Mouse (Mus musculus) left cerebral cortex, postnatal 10 days (tissue): ENCODE data around the gene Dok3. TPM values are rescaled to one million over a fixed set of nuclear protein-coding genes. Genes with fewer than 3 reads are reported as not detected.
"Not testable (repeated sequence)": the region's sequence is repeated elsewhere in the genome, so short reads cannot be mapped to it uniquely, and the experiment has no call there.

Source experiments
- DNase-seq, 2 experiments: peaks; one replicate each; pipeline ENCODE4 v3.0.0; 2021 to 2022; ENCODE audit warnings: low spot score in 2 of 2, mixed read lengths in 1 of 2; ENCODE audit errors: extremely low spot score in 1 of 2
- intact Hi-C: fragments of 180-260 bp; cut with DNase I; formaldehyde crosslinking; loops from one replicate; pipeline ENCODE4 v1.15.1; 2025
- total RNA-seq, 2 experiments: library from RNA; stranded (reverse); gene quantifications; 2 replicates each; pipeline ENCODE4 v1.2.3; 2021

The Dok3 gene
- total RNA-seq: 1 to 10 TPM; 4.3 to 4.5 TPM

DNA sequence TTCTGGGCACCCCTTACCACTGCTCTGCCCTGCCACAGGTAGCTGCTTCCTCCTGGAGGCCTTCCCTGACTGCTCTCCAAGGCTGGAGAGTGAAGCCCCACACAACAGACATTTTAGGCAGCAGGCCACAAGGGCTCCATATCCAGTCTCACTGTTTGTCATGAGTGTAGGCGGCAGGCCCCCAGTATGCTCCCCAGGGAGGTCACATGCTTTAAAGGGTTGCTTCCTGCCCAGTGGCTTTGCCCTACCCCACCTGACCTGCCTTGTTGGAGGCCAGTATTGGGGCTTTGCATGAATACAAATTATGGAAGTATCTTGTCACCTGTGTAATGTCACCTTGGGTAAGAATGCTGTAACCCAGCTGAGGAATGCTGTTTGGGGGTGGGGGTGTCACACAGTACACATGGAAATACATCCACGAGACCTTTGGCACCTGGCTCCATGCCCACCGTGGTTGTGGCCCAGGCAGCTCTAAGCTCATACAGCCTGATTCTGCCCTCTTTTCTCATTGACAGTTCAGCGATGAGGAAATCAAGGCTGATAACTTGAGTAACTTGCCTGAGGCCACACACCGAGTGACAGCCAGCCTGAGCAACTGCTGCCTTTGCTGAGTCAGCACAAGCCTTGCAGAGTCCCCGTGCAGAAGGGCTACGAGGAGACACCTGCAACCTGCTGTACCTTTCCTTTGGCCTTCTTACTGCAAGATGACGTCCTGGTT lies at the start of gene Dok3:
TSS of gene Dok3 (minus strand) at position 99 of the 718 bp plus-strand sequence.
- DNase-seq: no peak
- intact Hi-C loops: no loop called here

DNA sequence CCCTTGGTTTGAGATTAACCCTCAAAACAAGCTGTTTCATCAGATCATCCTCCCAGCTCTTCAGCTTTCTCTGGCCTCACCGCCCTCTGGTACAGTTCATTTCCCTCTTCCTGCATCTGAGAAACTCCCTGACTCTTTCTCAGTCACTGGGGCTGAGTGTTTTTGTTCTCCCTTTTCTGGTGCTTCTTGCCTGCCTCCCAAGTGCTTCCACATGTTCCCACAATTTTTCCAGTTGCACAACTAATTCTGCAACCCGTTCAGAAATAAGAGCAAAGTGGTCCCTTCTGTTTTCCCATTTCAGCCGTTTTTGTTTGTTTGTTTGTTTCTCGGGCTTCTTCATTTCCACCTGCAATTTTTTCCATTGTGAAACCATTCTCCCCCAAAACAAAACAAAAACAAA lies 49.0 kb upstream of the Dok3 start:
- intact Hi-C loops: no loop called here
- no peak for DNase-seq

- DNase-seq, intact Hi-C loops: not testable (repeated sequence)
Measured at GRCm38 (mm10) chr13:55576872-55577271, 47.8 kb upstream of the Dok3 start.

DNA sequence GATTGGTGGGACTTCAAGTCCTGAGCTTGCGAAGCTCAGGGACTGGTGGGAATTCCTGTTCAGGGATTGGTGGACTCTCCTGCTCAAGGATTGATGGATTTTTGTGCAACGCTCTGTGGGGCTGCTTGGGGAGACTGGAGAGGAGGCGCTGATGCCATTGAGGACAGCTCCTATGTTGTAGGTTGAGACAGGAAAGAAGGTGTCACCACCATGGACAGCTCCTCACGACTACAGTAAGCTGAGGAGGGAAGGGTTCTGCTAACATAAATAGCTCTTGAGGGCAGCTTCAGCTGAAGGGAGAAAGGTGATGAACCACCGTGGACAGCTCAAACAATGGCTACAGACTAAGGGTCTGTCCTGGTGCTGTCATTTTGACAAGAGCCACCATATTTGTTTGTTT lies 46.8 kb upstream of the Dok3 start:
- intact Hi-C loops: no loop called here

DNA sequence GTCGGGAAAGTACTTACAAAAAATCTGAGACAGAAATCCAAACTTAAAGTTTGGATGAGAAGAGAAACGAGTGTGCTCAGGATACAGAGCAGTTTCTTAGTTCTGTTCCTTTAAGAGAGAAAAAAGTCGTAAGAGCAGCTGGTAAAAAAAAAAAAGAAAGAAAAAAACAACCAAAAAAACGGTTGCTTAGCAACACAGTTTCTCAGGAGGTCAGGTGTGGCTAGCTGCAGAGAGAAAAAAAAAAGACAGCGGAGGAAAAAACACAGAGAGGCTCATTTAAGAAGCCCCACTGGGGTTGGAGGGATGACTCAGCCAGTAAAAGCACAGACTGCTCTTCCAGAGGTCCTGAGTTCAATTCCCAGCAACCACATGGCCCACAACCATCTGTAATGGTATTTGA lies 45.2 kb upstream of the Dok3 start:
- intact Hi-C loops: no loop called here

More for the DNA sequence above, 46.8 kb upstream of the Dok3 start:
- DNase-seq: no peak

GRCm38 (mm10) chr13:55573432-55573831 lies 44.3 kb upstream of the Dok3 start, which contains the start of gene Tmed9:
Gene Tmed9 (plus strand): TSS chr13:55573732.
- DNase-seq: no peak
- intact Hi-C loops: no loop called here

More for the DNA sequence above, 45.2 kb upstream of the Dok3 start:
- DNase-seq: no peak

- intact Hi-C loops: no loop called here
- DNase-seq: no peak
Measured at GRCm38 (mm10) chr13:55571977-55572376, 42.9 kb upstream of the Dok3 start.

DNA sequence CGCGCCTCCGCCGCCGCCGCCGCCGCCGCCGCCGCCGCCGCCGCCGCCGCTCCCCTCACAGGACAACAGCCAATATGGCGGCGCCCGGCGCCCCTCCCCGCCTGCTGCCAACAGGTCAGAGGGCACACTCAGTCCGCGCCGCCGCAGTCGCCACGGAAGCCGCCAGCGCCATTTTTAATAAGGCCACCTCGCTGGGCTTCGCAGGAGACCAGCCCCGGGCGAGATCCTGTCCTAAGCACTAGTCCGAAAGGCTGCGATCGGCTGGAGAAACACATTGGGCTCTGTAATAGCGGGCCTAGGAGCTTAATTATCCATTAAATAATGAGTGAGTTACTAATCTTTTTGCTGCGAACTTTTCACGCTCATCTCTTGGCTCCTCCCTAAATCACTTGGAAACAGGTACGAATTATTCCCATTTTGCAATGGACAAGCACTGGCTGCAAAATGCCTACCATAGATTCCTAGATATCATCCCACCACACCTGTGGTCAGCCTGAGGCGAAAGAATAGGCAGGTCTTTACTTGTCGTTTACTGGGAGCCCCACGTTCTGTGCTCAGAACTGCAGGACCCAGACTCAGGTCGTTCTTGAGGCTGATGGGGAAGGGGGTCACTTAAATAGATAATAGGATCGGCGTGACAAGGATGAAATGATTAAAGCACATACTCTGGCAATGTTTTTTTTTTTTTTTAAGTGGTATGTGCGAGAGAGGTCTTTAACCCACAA lies 42.1 kb upstream of the Dok3 start, which contains the start of gene Fam193b:
TSS of gene Fam193b (minus strand) at position 94 of the 725 bp plus-strand sequence.
- intact Hi-C loops: no loop called here
- peak; percentile 90 to 96 for DNase-seq

DNA sequence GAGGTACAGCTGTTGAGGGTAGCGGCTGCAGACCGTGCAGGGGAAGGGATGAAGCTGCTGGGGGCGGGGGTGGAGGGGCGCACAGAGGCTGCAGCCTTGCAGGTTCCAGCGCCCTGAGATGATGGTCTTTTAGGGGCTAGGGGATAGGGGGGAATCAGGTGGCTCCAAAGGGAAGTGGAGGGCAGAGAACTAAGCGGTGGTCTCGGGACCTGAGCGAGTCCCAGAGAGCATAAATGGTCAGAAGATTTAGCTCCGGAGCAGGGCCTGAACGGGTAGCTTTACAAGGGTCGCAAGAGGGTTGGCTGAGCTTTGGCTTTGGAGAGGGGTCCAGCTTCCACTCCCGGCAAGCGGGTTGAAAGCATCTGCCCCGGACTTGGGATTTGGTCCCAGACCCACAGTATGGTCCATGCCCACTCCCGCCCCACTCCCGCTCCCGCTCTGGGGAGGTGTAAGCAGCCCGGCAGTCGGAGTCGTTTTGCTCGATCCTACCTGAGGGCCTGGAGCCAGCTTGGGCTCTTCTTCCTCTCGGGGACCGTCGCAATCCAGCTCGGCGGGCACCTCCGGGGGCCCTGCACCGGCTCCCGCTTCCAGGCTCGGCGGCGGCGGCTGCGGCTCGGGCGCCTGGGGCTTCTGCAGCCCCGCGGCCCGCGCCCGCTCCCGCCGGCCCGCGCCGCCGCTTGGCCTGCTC lies 41.3 kb upstream of the Dok3 start:
- DNase-seq: peak in 1 of 2 experiments; percentile 70
- intact Hi-C loops: no loop called here

GRCm38 (mm10) chr13:55569726-55570285 lies 40.7 kb upstream of the Dok3 start:
- intact Hi-C loops: no loop called here
- peak in 1 of 2 experiments; percentile 73 for DNase-seq

DNA sequence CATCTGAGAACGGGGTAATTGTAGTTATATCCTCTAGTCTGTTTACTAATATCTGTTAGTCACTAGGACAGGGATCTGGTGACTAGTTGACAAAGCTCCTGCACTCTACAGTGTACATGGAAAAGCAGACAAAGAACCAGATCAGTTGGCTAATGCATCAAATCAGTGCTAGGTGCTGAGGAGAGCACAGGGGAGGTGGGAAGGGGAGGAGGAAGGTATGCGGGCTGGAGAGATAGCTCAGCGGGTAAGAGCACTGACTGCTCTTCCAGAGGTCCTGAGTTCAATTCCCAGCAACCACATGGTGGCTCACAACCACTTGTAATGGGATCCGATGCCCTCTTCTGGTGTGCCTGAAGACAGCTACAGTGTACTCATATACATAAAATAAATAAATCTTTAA lies 39.4 kb upstream of the Dok3 start:
- intact Hi-C loops, DNase-seq: not testable (repeated sequence)

DNA sequence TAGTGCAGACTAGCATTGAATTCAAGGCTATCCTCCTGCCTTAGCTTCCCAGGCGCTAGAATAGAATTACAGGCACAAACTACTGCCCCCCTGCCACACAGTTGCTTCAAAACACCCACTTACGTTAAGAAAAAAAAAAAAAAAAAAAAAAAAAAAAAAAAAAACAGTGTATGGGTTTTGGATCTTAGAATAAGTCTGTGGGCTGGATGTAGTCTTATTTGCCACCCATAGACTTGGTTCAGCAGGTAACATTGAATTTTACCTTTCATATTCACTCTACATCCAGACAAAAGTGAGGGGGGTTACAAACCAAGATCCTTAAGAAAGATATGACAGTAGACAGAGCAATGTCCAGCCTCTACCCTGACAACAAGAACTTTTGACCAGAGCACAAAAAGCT lies 38.9 kb upstream of the Dok3 start:
- intact Hi-C loops: no loop called here
- no peak for DNase-seq

- intact Hi-C loops: no loop called here
- no peak for DNase-seq
Measured at GRCm38 (mm10) chr13:55567001-55567400, 37.9 kb upstream of the Dok3 start.

- no peak for DNase-seq
- intact Hi-C loops: no loop called here
Measured at GRCm38 (mm10) chr13:55563266-55563879, 34.3 kb upstream of the Dok3 start.

DNA sequence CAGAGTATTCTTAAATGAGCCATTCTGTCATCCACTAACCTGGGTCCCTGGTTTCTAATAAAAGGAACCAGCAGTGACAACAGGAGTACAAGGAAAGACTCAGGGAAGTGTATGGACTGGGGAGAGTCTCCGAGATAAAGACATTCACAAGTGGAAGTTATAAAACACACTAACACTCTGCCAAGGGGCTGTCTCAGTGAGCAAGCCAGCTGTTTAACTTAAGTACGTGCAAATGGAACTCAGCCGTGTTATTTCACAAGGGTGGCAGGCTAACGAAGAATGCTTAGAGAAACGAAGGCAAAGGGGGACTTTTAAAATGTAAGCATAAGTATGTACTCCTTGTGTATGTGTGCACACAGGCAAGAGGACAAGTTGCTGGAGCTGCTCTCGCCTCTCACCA lies 28.4 kb upstream of the Dok3 start:
- DNase-seq: no peak
- intact Hi-C loops: no loop called here

- intact Hi-C loops: no loop called here
- no peak for DNase-seq
Measured at GRCm38 (mm10) chr13:55555921-55556320, 26.8 kb upstream of the Dok3 start.

DNA sequence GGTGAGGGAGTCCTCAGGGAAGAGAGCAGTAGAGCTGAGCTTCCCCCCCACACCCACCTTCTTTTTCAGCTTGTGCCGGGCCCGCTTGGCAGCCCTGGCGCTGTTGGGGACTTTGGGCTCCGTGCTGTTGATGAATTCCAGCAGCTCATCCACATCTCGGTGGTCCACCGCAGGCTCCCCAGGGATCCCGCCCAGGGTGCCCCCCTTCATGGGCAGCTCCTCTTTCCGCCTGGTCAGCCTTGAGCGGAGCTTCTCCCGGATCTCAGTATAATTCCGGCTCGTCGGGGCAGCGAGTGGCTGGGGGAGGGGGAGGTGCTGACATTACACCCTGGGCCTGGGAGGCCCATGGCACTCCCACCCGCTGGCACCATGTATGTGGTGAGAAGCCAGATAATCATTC lies 20.0 kb upstream of the Dok3 start:
- intact Hi-C loops: no loop called here
- DNase-seq: no peak

GRCm38 (mm10) chr13:55548426-55548825 lies 19.3 kb upstream of the Dok3 start:
- intact Hi-C loops: no loop called here
- no peak for DNase-seq

DNA sequence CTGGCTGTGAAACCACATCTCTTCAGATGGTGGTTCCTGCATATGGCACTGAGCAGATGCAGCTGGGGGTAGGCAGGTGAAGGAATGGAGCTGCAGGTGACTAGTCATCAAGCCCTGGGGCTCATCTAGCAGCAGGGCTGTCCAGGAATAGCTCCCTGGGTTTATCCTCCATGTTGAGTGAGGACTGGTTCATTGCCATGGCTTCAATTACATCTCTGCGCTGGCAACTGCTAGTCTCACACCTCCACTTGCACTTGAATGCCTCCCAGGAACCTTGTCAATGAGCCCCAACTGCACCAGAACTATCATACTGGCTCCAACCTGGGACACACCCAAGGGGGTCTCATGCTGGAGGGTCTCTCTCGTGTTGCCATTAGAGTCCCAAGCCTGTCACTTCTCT lies 18.8 kb upstream of the Dok3 start:
- intact Hi-C loops: no loop called here
- no peak for DNase-seq
